Mouse (Mus musculus) forebrain, embryonic 10.5 days (tissue): ENCODE results near the gene Syt13. TPM values are rescaled to one million over a fixed set of nuclear protein-coding genes. Genes with fewer than 3 reads are reported as not detected.

Source experiments
- DNase-seq: peaks from one replicate; pipeline ENCODE4 v3.0.0-alpha.2; 2017; ENCODE audit warnings: low spot score; ENCODE audit errors: extremely low spot score
- H3K27ac ChIP-seq: fragments of 300-500 bp; sonication (generic); 2 replicates; pipeline ENCODE4 v1.5.1; 2016; ENCODE audit warnings: mild to moderate bottlenecking
- H3K27me3 ChIP-seq: fragments of 300-500 bp; sonication (generic); 2 replicates; pipeline ENCODE4 v1.6.1; 2016; ENCODE audit warnings: mild to moderate bottlenecking; ENCODE audit not compliant: poor library complexity, severe bottlenecking
- H3K36me3 ChIP-seq: fragments of 300-500 bp; sonication (generic); replicated peaks from 2 replicates; pipeline ENCODE4 v1.6.1; 2016; ENCODE audit warnings: mild to moderate bottlenecking, moderate library complexity
- H3K4me1 ChIP-seq: fragments of 300-500 bp; sonication (generic); 2 replicates; pipeline ENCODE4 v1.6.1; 2016
- H3K4me3 ChIP-seq: fragments of 300-500 bp; sonication (generic); 2 replicates; pipeline ENCODE4 v1.5.1; 2016; ENCODE audit warnings: mild to moderate bottlenecking, moderate library complexity
- H3K9me3 ChIP-seq: fragments of 300-500 bp; sonication (generic); 2 replicates; pipeline ENCODE4 v1.6.1; 2016; ENCODE audit warnings: mild to moderate bottlenecking, moderate library complexity
- WGBS: fragments of 180-500 bp; shearing (Covaris S2); methylation state at CpG from one replicate; pipeline ENCODE4 v1.1.7; 2016; 5-methylcytosine and 5-hydroxymethylcytosine counted together
- polyA plus RNA-seq: library from polyadenylated mRNA; unstranded; fragments of >200 nt; fragmentation: Nextera tagmentation; extraction: Ambion mirVana; gene quantifications from 2 replicates; pipeline ENCODE4 v1.2.1, GENCODE M21; 2016

The Syt13 gene
- polyA plus RNA-seq, 1 experiment from 2014 or later = 3.7 TPM

DNA sequence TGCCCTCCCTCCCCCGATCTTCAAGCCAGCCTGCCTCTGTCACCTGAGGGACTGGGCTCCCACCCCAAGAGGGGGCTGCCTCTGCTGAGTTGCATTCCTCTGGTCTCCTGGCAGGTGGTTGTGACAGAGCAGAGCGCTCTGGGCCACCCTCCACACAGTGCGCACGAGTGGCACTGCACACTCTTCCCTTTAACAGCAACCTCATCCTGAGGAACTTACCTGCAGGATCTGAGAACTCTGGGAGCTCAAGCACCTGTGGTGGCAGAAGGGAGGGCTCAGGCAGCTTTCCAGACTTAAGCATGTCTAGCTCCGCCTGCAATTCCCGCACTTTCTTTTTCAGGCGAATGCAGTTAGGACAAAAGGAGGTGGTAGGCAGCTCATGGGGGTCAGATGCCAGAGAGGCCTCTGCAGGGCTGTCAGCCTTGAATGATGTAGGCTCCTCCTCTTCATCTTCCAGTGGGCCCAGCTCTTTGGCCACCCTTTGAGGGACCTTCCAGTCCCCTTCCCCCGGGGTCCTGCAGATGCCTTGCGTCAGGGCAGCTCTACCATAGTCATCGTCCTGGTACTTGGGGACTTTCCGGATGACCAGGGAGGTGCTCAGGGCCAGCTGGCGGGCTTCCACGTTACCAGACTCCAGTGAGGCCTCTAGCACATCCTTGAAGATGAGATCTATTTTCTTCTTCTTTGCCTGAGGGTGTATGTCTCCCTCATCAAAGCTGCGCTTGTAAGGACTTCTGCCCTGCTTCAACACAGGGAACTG lies 60.3 kb downstream of the Syt13 start:
- peaks cover 81% of the 10 kb centered on the region for H3K36me3 ChIP-seq
- no peak for DNase-seq

DNA sequence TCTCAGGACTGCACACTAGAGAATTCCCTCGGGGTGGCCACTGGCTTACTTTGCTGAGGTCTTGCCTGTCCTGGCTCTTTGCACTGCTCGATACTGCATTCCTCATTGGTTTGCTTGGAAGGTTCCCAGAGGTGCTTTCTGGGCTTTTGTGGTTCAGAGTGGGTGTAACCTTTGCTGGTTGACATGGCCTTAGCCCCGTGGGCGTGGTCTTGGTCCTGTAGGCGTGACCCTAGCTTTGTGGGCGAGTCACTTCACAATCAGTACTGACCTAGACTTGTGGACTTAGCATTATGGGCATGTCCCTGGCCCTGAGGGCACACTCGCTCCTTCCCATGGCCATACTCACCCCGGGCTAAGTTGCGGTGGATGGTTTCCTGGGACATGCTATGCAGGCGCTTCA lies 65.3 kb downstream of the Syt13 start:
- DNase-seq = no peak
- H3K36me3 ChIP-seq = peaks cover 46% of the 10 kb centered on the region
- H3K9me3 ChIP-seq = no peaks in the 10 kb centered on the region
- 90% methylated on average over 10 of the region's 10 CpGs for WGBS
- peaks cover 5% of the 10 kb centered on the region for H3K4me1 ChIP-seq
- no peak overlapping the region for H3K4me3 ChIP-seq
- no peaks in the 10 kb centered on the region for H3K27me3 ChIP-seq
- H3K27ac ChIP-seq = no peak overlapping the region

More for the DNA sequence above, 60.3 kb downstream of the Syt13 start:
- H3K4me1 ChIP-seq = peaks cover 8% of the 10 kb centered on the region
- 72% methylated on average over 14 of the region's 14 CpGs for WGBS
- 0 out of 2 replicates have a peak overlapping the region, but pooled peaks have one; percentile 36 for H3K27ac ChIP-seq
- no peaks in the 10 kb centered on the region for H3K9me3 ChIP-seq
- H3K4me3 ChIP-seq = no peak overlapping the region
- no peaks in the 10 kb centered on the region for H3K27me3 ChIP-seq

DNA sequence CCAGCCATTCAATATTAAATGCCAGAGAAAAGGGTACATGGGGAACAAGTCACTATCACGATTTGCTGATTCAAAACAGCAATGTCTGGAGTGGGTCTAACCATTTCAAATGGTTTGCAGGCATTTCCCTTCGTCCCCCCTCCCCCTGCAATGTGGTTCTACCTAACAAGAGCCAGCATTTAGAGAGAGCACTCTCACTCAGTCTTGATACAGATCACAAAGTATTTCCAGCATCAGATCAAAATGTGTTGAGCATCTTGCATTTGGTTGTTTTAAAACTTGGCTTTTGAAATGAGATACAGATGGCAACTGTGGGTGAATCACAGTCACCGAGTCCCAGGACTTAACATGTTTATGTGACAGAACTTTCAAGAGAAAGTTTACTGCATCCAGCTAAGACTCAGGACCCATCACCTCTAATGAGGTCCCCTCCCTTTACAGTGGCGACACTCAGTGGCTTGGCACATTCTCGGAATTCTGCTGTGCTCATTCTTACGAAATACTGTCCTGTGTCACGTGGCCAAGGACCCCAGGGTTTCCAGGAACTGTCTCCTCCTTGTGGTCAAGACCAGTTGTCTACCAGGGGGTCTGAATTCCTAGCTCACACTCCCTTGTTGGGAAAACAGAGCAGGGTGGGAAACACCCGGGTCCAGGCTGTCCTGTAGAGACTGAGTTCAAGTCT lies 67.8 kb downstream of the Syt13 start:
- H3K4me3 ChIP-seq = no peak overlapping the region
- no peak for DNase-seq
- 0 out of 2 replicates have a peak overlapping the region, but pooled peaks have one; percentile 30 for H3K27ac ChIP-seq
- H3K27me3 ChIP-seq = no peaks in the 10 kb centered on the region
- WGBS = 83% methylated on average over 8 of the region's 8 CpGs
- peaks cover 42% of the 10 kb centered on the region for H3K36me3 ChIP-seq
- no peaks in the 10 kb centered on the region for H3K9me3 ChIP-seq
- peaks cover 17% of the 10 kb centered on the region for H3K4me1 ChIP-seq

DNA sequence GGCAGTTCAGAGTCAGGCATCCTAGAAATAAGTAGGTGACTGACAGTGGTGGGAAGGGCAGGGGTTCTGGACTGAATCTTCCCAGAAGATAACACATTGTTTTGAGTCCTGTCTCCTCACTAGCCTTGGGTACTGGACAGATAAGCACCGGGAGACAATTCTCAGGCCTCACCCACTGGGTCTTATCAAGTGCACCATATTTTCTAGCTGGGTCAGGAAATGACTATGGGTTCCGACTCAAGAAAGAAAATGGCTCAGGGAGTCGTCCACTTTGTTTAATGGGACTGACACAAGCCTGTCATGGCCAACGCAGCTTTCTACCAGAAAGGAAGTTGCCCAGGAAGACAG lies 68.3 kb downstream of the Syt13 start:
- no peak for DNase-seq
- WGBS = 86% methylated on average over 4 of the region's 4 CpGs
- H3K4me3 ChIP-seq = no peak overlapping the region
- H3K9me3 ChIP-seq = no peaks in the 10 kb centered on the region
- peak overlapping the region; percentile 30; the same call in 1 of the 2 replicates for H3K27ac ChIP-seq
- peaks cover 22% of the 10 kb centered on the region for H3K4me1 ChIP-seq
- H3K36me3 ChIP-seq = peaks cover 40% of the 10 kb centered on the region
- no peaks in the 10 kb centered on the region for H3K27me3 ChIP-seq

DNA sequence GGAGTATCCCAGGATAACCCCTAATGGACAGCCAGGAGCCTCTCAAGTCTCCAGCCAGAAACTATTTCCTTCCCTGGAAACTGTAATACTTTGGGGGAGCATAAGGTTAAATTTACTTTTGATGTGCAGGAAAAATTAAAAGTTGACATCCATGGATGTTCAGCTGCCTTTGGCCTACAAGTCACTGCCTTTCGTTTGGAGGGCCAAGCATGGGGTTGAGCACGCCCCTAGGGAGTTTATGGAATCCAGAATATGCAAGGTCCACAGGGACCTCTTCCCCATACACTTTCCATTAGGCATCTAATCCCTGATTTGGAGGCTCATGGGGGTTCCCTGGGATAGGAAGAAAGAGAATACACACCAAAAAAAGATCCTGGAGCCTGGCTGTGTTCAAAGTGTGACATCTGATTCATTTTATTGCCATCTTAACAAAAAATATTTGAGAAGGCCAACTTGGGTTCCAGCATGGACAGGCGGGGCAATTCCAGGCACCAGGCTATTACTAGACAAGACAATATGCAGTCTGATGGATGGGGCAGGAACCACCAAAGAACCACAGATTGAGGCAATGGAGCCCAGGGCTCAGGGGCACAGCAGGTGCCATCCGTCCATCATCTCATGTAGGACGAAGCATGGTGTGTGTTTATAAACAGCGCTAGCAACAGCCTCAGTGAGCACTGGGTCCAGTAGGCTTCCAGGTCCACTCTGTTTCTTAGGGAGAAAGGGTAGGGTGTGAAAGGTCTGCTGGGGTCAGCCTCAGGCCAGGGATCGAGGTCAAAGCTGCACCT lies 69.6 kb downstream of the Syt13 start:
- Histone ChIP-seq H3K27ac (no peak overlapping the region), H3K4me3 (no peak overlapping the region), H3K27me3 (no peaks in the 10 kb centered on the region), H3K9me3 (no peaks in the 10 kb centered on the region), H3K4me1 (peaks cover 35% of the 10 kb centered on the region), H3K36me3 (peaks cover 36% of the 10 kb centered on the region)
- no peak for DNase-seq
- 88% methylated on average over 7 of the region's 7 CpGs for WGBS

DNA sequence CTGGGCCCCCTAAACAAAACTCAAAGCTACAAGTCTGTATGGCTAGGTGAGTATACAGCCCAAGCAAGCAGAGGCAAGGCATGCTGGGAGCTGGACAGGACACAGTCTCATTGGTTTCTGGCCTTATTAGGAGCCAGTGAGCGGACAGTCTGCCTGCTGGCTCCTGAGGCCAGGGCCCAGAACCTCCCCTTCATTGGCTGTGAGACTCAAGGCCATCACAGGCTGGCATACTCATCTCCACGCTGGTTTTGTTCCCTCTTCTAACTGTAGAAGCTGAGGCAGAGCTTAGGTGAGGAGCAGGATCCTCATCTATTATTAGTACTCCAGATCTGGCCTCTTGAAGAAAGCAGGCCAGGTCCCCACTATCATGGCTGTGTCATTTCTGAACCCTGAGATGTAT lies 70.3 kb downstream of the Syt13 start:
- 90% methylated on average over 2 of the region's 2 CpGs for WGBS
- no peak for DNase-seq
- 0 out of 2 replicates have a peak overlapping the region, but pooled peaks have one; percentile 35 for H3K27ac ChIP-seq

DNA sequence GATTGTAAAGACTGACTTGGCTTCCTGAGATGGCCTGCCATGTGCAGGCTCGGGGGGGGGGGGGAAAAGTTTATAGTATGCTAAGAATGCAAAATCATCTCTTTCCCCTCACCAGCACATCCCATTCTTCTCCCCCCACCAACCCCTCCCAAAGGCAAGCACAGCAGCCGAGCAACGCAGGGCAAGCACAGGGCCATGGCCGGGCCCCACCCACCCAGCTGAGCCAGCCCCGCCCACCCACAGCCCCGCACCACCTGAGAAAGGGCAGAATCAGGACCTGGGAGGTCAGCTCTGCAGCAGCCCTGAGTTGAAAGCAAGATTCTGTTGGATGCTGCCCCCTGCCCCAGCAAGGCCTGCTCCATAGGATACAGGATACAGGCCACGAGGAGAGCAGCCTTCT lies 70.7 kb downstream of the Syt13 start:
- WGBS = 59% methylated on average over 7 of the region's 7 CpGs
- H3K9me3 ChIP-seq = no peaks in the 10 kb centered on the region
- no peak for DNase-seq
- peaks cover 27% of the 10 kb centered on the region for H3K36me3 ChIP-seq
- no peak overlapping the region for H3K4me3 ChIP-seq
- peaks cover 42% of the 10 kb centered on the region for H3K4me1 ChIP-seq
- peak overlapping the region; percentile 35; the same call in 1 of the 2 replicates for H3K27ac ChIP-seq
- no peaks in the 10 kb centered on the region for H3K27me3 ChIP-seq

More for the DNA sequence above, 70.3 kb downstream of the Syt13 start:
- Histone ChIP-seq H3K4me3 (no peak overlapping the region), H3K27me3 (no peaks in the 10 kb centered on the region), H3K36me3 (peaks cover 29% of the 10 kb centered on the region), H3K4me1 (peaks cover 38% of the 10 kb centered on the region), H3K9me3 (no peaks in the 10 kb centered on the region)

DNA sequence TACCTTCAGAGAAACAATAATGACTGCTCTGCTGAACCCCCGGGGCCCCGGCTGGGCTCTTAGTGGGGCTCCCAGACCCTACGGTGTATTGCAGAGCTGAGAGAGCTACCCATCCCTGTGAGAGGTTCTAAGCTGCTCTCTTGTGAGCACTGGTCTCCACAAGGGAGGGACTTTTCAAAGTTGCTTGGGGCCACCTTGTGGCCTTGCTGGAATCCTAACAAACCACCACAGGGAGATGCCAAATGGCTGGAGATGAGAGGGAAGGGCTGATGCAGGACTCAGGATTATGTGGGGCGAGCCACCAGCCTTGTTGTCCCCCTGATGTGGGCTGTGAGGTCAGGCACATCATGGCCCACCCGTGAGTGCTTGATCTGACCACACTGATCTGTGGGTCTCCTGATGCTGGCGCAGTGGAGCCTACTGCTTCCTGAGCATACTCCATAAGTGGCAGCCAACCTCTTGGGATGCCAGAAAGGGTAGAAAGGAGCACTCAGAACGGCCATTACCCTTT lies 72.3 kb downstream of the Syt13 start:
- no peaks in the 10 kb centered on the region for H3K27me3 ChIP-seq
- 84% methylated on average over 7 of the region's 7 CpGs for WGBS
- peaks cover 46% of the 10 kb centered on the region for H3K4me1 ChIP-seq
- no peaks in the 10 kb centered on the region for H3K9me3 ChIP-seq
- H3K27ac ChIP-seq = 0 out of 2 replicates have a peak overlapping the region, but pooled peaks have one; percentile 36
- no peak for DNase-seq
- H3K36me3 ChIP-seq = peaks cover 39% of the 10 kb centered on the region
- no peak overlapping the region for H3K4me3 ChIP-seq

DNA sequence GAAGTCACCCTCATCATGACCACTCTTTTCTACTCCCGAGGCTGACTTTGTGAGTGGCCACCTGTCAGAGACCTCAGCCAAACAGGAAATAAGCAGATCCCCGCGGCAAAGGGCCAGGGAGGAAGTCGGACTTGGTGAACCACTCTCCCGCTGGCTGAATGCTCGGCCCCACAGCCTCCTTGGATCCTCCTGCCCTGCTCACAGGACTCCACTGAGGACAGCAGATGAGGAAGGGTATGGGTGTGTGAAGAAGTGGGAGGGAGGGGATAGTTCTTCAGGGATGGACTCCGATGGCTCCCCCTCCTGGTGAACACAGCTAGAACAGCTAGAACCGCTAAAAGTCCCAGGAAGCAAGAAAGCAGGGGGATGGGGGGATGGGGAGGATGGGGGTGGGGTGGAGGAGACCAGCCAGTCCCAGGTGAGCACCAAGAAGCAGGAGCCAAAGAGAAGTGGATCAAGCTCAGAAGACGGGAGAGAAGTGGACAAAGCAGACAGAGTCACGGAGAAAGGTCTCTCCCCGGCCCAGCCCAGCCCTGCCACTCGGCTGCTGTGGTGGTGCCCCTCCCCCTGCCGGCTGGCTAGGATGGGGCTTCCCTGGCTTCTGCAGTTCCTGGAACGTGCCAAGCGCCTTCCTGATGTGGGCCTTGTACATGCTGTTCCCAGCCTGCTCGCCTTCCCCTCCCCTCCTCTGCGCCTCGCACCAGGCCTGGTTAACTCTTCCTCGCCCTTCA lies 73.2 kb downstream of the Syt13 start:
- no peaks in the 10 kb centered on the region for H3K27me3 ChIP-seq
- H3K36me3 ChIP-seq = peaks cover 48% of the 10 kb centered on the region
- H3K27ac ChIP-seq = peak overlapping the region; percentile 83
- no peaks in the 10 kb centered on the region for H3K9me3 ChIP-seq
- H3K4me3 ChIP-seq = peak overlapping the region; percentile 32
- 18% methylated on average over 19 of the region's 19 CpGs for WGBS
- peaks cover 46% of the 10 kb centered on the region for H3K4me1 ChIP-seq
- DNase-seq = peak; percentile 69

DNA sequence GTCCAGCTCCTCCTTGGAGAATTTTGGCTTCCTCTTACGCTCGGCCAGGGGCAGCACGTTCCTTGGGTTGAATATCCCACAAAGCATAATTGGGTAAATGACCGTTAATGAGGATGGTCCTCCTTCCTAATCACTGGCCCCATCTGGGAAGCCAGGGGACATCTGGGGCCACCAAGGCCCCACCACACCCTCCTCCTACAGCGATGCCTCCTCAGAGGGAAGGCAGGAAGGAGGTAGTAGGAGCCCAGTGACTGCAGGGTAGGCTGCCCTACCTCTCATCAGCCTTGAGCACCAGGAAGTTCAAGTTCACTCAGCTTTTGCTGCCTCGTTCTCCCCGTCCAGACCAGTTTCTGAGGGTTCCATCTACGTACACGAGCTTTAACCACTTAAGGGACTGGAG lies 74.7 kb downstream of the Syt13 start:
- Histone ChIP-seq H3K36me3 (peaks cover 53% of the 10 kb centered on the region), H3K4me3 (no peak overlapping the region), H3K9me3 (no peaks in the 10 kb centered on the region), H3K27me3 (no peaks in the 10 kb centered on the region), H3K4me1 (peaks cover 46% of the 10 kb centered on the region), H3K27ac (no peak overlapping the region)
- 88% methylated on average over 9 of the region's 9 CpGs for WGBS
- no peak for DNase-seq

DNA sequence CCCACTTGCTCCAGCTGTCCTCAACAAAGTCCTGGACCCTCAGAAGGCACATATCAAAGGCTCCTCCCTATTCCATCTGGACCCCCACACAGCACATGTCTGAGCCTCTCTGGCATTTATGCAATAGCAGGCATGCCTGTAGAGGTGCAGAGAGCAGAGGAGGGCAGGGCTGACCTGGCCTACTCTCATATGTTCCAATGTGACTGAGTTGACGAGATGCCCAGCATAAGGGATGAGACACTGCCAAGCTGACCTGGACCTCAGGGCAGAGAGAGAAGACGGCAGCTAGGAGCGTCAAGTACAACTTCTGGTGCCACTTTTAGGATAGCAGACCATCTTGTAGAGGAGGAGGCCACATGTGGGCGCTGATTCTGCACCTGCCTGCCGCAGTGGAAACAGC lies 77.1 kb downstream of the Syt13 start:
- Histone ChIP-seq H3K4me3 (no peak overlapping the region), H3K36me3 (peaks cover 40% of the 10 kb centered on the region), H3K4me1 (peaks cover 36% of the 10 kb centered on the region), H3K27me3 (no peaks in the 10 kb centered on the region), H3K9me3 (no peaks in the 10 kb centered on the region), H3K27ac (no peak overlapping the region)
- 92% methylated on average over 5 of the region's 5 CpGs for WGBS
- DNase-seq = no peak

DNA sequence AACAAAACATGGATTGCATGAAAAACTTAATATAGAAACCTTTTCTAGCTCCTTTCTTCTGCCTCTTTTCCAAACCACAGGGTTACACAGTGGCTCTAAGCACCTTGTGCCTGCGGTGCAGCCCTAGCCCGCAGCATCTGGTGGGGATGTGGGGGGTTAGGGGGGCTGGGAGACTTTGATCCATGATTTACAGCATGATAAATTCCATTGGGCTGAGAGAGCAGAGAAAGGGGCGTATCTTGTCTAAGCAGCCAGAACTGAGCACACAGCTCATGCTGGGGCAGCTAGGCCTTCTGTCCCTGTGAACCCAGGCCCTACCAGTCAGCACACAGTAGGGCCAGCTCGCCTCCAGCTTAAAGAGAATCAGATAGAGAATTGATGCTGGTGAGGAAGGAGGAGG lies 90.1 kb downstream of the Syt13 start:
- 81% methylated on average over 4 of the region's 4 CpGs for WGBS
- no peak for DNase-seq

More for the DNA sequence above, 90.1 kb downstream of the Syt13 start:
- H3K4me3 ChIP-seq = no peak overlapping the region
- peaks cover 34% of the 10 kb centered on the region for H3K36me3 ChIP-seq
- H3K27me3 ChIP-seq = no peaks in the 10 kb centered on the region
- H3K27ac ChIP-seq = no peak overlapping the region
- no peaks in the 10 kb centered on the region for H3K9me3 ChIP-seq
- H3K4me1 ChIP-seq = no peaks in the 10 kb centered on the region
